Mouse (Mus musculus): Measurements from ENCODE around the gene Arhgap6. TPM values are rescaled to one million over a fixed set of nuclear protein-coding genes. Genes with fewer than 3 reads are reported as not detected.

Gene Arhgap6
- total RNA-seq, 2 experiments from 2014 or later: 6.3 to 7.2 TPM

GRCm38 (mm10) chrX:168980370-168980769 lies 185.5 kb downstream of the Arhgap6 start:
- no peak for DNase-seq

- no peak for DNase-seq
These were observed 212.2 kb downstream of the Arhgap6 start for GRCm38 (mm10) chrX:169007066-169007465.

- DNase-seq: no peak
These were observed 217.8 kb downstream of the Arhgap6 start for GRCm38 (mm10) chrX:169012701-169013100.

- DNase-seq: no peak
These were observed 239.5 kb downstream of the Arhgap6 start for GRCm38 (mm10) chrX:169034390-169034789.

GRCm38 (mm10) chrX:169036403-169037296 lies 241.8 kb downstream of the Arhgap6 start:
- DNase-seq: peak; percentile 55

GRCm38 (mm10) chrX:169037401-169037800 lies 242.5 kb downstream of the Arhgap6 start:
- DNase-seq: no peak

- DNase-seq: no peak
These were observed 249.0 kb downstream of the Arhgap6 start for GRCm38 (mm10) chrX:169043872-169044271.

- DNase-seq: no peak
These were observed 252.7 kb downstream of the Arhgap6 start for GRCm38 (mm10) chrX:169047595-169047994.

- DNase-seq: no peak
These were observed 254.7 kb downstream of the Arhgap6 start for GRCm38 (mm10) chrX:169049550-169049949.

- DNase-seq: peak; percentile 3
These were observed 259.1 kb downstream of the Arhgap6 start for GRCm38 (mm10) chrX:169053907-169054476.

- DNase-seq: no peak
These were observed 267.7 kb downstream of the Arhgap6 start for GRCm38 (mm10) chrX:169062555-169062954.

GRCm38 (mm10) chrX:169065298-169065697 lies 270.4 kb downstream of the Arhgap6 start:
- no peak for DNase-seq

GRCm38 (mm10) chrX:169065922-169066321 lies 271.0 kb downstream of the Arhgap6 start:
- DNase-seq: no peak

- DNase-seq: no peak
These were observed 280.1 kb downstream of the Arhgap6 start for GRCm38 (mm10) chrX:169075020-169075419.

GRCm38 (mm10) chrX:169081609-169082008 lies 286.7 kb downstream of the Arhgap6 start:
- DNase-seq: no peak

- peak; percentile 46 for DNase-seq
These were observed 291.0 kb downstream of the Arhgap6 start for GRCm38 (mm10) chrX:169085871-169086270.

GRCm38 (mm10) chrX:169089221-169089620 lies 294.3 kb downstream of the Arhgap6 start:
- no peak for DNase-seq

- no peak for DNase-seq
These were observed 299.7 kb downstream of the Arhgap6 start for GRCm38 (mm10) chrX:169094601-169095000.

GRCm38 (mm10) chrX:169095584-169095983 lies 300.7 kb downstream of the Arhgap6 start:
- DNase-seq: no peak

- no peak for DNase-seq
These were observed 307.8 kb downstream of the Arhgap6 start for GRCm38 (mm10) chrX:169102665-169103064.

GRCm38 (mm10) chrX:169106048-169106622 lies 311.2 kb downstream of the Arhgap6 start:
- no peak for DNase-seq

- no peak for DNase-seq
These were observed 312.5 kb downstream of the Arhgap6 start for GRCm38 (mm10) chrX:169107372-169107771.

GRCm38 (mm10) chrX:169110031-169110430 lies 315.1 kb downstream of the Arhgap6 start:
- DNase-seq: no peak

All from gastrocnemius, postnatal 10 days (tissue).